Mouse (Mus musculus) gastrocnemius, postnatal 14 days (tissue): ENCODE results near the gene Vmn2r36. TPM values are rescaled to one million over a fixed set of nuclear protein-coding genes. Genes with fewer than 3 reads are reported as not detected.
"Not testable (repeated sequence)": the region's sequence is repeated elsewhere in the genome, so short reads cannot be mapped to it uniquely, and the experiment has no call there.

ENCODE experiments used
- DNase-seq: peaks from one replicate; pipeline ENCODE4 v3.0.0; 2021; ENCODE audit warnings: mixed read lengths
- intact Hi-C: fragments of 180-260 bp; cut with DNase I; formaldehyde crosslinking; loops from one replicate; pipeline ENCODE4 v1.15.1; 2025; ENCODE audit warnings: low total_unique reads
- long read RNA-seq, 2 experiments: library from polyadenylated mRNA; stranded (forward); transcript quantifications; one replicate each; pipeline ENCODE4 v2.0.0; 2021
- total RNA-seq, 2 experiments: library from RNA; stranded (reverse); gene quantifications; 2 replicates each; pipeline ENCODE4 v1.2.3; 2021

Gene Vmn2r36
- total RNA-seq, result not detected
- long read RNA-seq, experiment 1, result 0 reads
- long read RNA-seq, experiment 2, result 0 reads

GRCm38 (mm10) chr7:7902395-7902794 is at the start of gene Vmn2r36:
TSS of gene Vmn2r36 (minus strand) at chr7:7902495.
- intact Hi-C loops, DNase-seq: not testable (repeated sequence)

Other genes starting within 250 kb of the Vmn2r36 start
- gene Vmn2r34, start 213.0 kb downstream of the Vmn2r36 start, total RNA-seq, result not detected
- not detected for gene Vmn2r35, start 82.6 kb downstream of the Vmn2r36 start, total RNA-seq